Mouse (Mus musculus) embryo, embryonic 9.5 days (tissue): ENCODE results near the gene Nrg3.

ENCODE experiments used
- DNase-seq: peaks from one replicate; pipeline ENCODE4 v3.0.0-alpha.2; 2017; ENCODE audit errors: extremely low spot score

Nrg3 gene

GRCm38 (mm10) chr14:38959367-38959766, 513.5 kb downstream of the Nrg3 start:
- DNase-seq = no peak

GRCm38 (mm10) chr14:38937481-38937880, 535.4 kb downstream of the Nrg3 start:
- DNase-seq = no peak

- DNase-seq = no peak
These were observed 536.3 kb downstream of the Nrg3 start for GRCm38 (mm10) chr14:38936483-38937054.

GRCm38 (mm10) chr14:38923652-38924051, 549.2 kb downstream of the Nrg3 start:
- no peak for DNase-seq

- no peak for DNase-seq
These were observed 552.1 kb downstream of the Nrg3 start for GRCm38 (mm10) chr14:38920800-38921199.

- DNase-seq = no peak
These were observed 602.3 kb downstream of the Nrg3 start for GRCm38 (mm10) chr14:38870591-38870990.

GRCm38 (mm10) chr14:38847566-38847965, 625.3 kb downstream of the Nrg3 start:
- DNase-seq = no peak

GRCm38 (mm10) chr14:38847091-38847490, 625.8 kb downstream of the Nrg3 start:
- no peak for DNase-seq

- DNase-seq = no peak
These were observed 637.9 kb downstream of the Nrg3 start for GRCm38 (mm10) chr14:38835006-38835405.

- no peak for DNase-seq
These were observed 648.0 kb downstream of the Nrg3 start for GRCm38 (mm10) chr14:38824891-38825290.

GRCm38 (mm10) chr14:38797027-38797426, 675.9 kb downstream of the Nrg3 start:
- no peak for DNase-seq

GRCm38 (mm10) chr14:38775291-38776116, 697.4 kb downstream of the Nrg3 start:
- DNase-seq = no peak

GRCm38 (mm10) chr14:38774811-38775210, 698.1 kb downstream of the Nrg3 start:
- DNase-seq = no peak

GRCm38 (mm10) chr14:38730465-38730864, 742.4 kb downstream of the Nrg3 start:
- DNase-seq = no peak

GRCm38 (mm10) chr14:38703894-38704293, 769.0 kb downstream of the Nrg3 start:
- DNase-seq = no peak

GRCm38 (mm10) chr14:38702596-38703393, 770.1 kb downstream of the Nrg3 start:
- no peak for DNase-seq

GRCm38 (mm10) chr14:38701413-38701812, 771.5 kb downstream of the Nrg3 start:
- no peak for DNase-seq

GRCm38 (mm10) chr14:38700972-38701371, 771.9 kb downstream of the Nrg3 start:
- DNase-seq = no peak

GRCm38 (mm10) chr14:38659973-38660372, 812.9 kb downstream of the Nrg3 start:
- no peak for DNase-seq

GRCm38 (mm10) chr14:38637070-38637469, 835.8 kb downstream of the Nrg3 start:
- no peak for DNase-seq

- no peak for DNase-seq
These were observed 842.8 kb downstream of the Nrg3 start for GRCm38 (mm10) chr14:38630114-38630513.

- no peak for DNase-seq
These were observed 843.2 kb downstream of the Nrg3 start for GRCm38 (mm10) chr14:38629671-38630070.
